Mouse (Mus musculus) cerebellum, adult 11-12 months (tissue): Measurements from ENCODE around the gene Ambra1.
A peak's percentile ranks its signal among the peaks of the same experiment; 100 is the strongest.

ENCODE experiments used
- DNase-seq: peaks from one replicate; pipeline ENCODE4 v3.0.0; 2022

The Ambra1 gene

GRCm38 (mm10) chr2:91921790-91922570 is 192.0 kb downstream of the Ambra1 start:
- DNase-seq: peak; percentile 56

- peak; percentile 19 for DNase-seq
Observed at GRCm38 (mm10) chr2:91922586-91923414, 192.9 kb downstream of the Ambra1 start.

GRCm38 (mm10) chr2:91923415-91924337 is 193.7 kb downstream of the Ambra1 start:
- peak; percentile 68 for DNase-seq

- peak; percentile 26 for DNase-seq
Observed at GRCm38 (mm10) chr2:91924726-91925125, 194.8 kb downstream of the Ambra1 start.

GRCm38 (mm10) chr2:91925442-91925841 is 195.5 kb downstream of the Ambra1 start:
- DNase-seq: peak; percentile 34

- DNase-seq: no peak
Observed at GRCm38 (mm10) chr2:91926949-91927348, 197.0 kb downstream of the Ambra1 start, which contains the start of gene Chrm4. TSS of gene Chrm4 (plus strand) at chr2:91927249.

GRCm38 (mm10) chr2:91927826-91928533 is 198.0 kb downstream of the Ambra1 start:
- DNase-seq: peak; percentile 85

GRCm38 (mm10) chr2:91928534-91929350 is 198.8 kb downstream of the Ambra1 start:
- peak; percentile 65 for DNase-seq

- DNase-seq: no peak
Observed at GRCm38 (mm10) chr2:91929455-91929854, 199.5 kb downstream of the Ambra1 start.

GRCm38 (mm10) chr2:91929936-91930335 is 200.0 kb downstream of the Ambra1 start:
- peak; percentile 74 for DNase-seq

- peak; percentile 55 for DNase-seq
Observed at GRCm38 (mm10) chr2:91930761-91931291, 200.9 kb downstream of the Ambra1 start.

- DNase-seq: peak; percentile 59
Observed at GRCm38 (mm10) chr2:91931328-91932159, 201.6 kb downstream of the Ambra1 start.

GRCm38 (mm10) chr2:91932160-91932711 is 202.3 kb downstream of the Ambra1 start, which contains the start of gene Mdk:
TSS of gene Mdk (minus strand) at chr2:91932297.
- peak; percentile 54 for DNase-seq

GRCm38 (mm10) chr2:91932737-91933350 is 202.9 kb downstream of the Ambra1 start:
- DNase-seq: peak; percentile 81

GRCm38 (mm10) chr2:91933471-91933870 is 203.5 kb downstream of the Ambra1 start:
- DNase-seq: peak; percentile 89

GRCm38 (mm10) chr2:91934016-91934415 is 204.1 kb downstream of the Ambra1 start:
- peak; percentile 49 for DNase-seq

- peak; percentile 78 for DNase-seq
Observed at GRCm38 (mm10) chr2:91934826-91935525, 205.0 kb downstream of the Ambra1 start.

- peak; percentile 43 for DNase-seq
Observed at GRCm38 (mm10) chr2:91936154-91936553, 206.2 kb downstream of the Ambra1 start.
